Comparison of ENCODE assay signal across 24 mouse cellular contexts in genomic region chr10:100055082-100055481, GRCm38 (mm10). TPM values are rescaled to one million over a fixed set of nuclear protein-coding genes. Genes with fewer than 3 reads are reported as not detected.
DNase-seq lines count a peak whose midpoint lies in the region; ATAC-seq and TF ChIP-seq lines count a peak whose summit lies in the region.
"Had no signal": no experiment of that assay in that cellular context is flagged by ENCODE, and none has a peak within 500 bp of the region (broad histone marks: within the 10 kb centered on the region; RNA-seq: fewer than 3 reads in every experiment).

No protein-coding gene starts in this region.

- ATAC-seq in frontal cortex, adult (ENCODE audit: low TSS enrichment), result peak; percentile 72
- ATAC-seq: forebrain, embryonic 14.5 days; forebrain, embryonic 16.5 days had no signal

- H3K4me1 ChIP-seq in embryonic fibroblast, embryonic 13.5 days (ENCODE audit: control insufficient read depth, insufficient read depth, low read length), result peaks cover 2% of the 10 kb centered on the region; the same call in 1 of the 2 replicates
- peaks cover 10% of the 10 kb centered on the region for H3K4me1 ChIP-seq in heart, adult 2 months (ENCODE audit: control insufficient read depth, insufficient read depth, low read length)
- H3K4me1 ChIP-seq: embryonic facial prominence, embryonic 12.5 days; forebrain, embryonic 12.5 days had no signal

- intact Hi-C loops in left cerebral cortex, adult 2 months (cut with DNase I), result loop anchor here (2.0 kb wide), 1 partner anchor 36 kb away; no protein-coding TSS in a partner anchor
- intact Hi-C loops in gastrocnemius, postnatal 36 days (cut with DNase I), result no loop called here
- intact Hi-C loops in heart, adult 2 months (cut with DNase I), result no loop called here

- no peak for TF ChIP-seq EP300 in heart, adult 2 months (IDR thresholded peaks at IDR 0.05; ENCODE audit: insufficient read depth, low read depth, low read length)

- H3K9ac ChIP-seq in heart, adult 2 months (ENCODE audit: low read depth, low read length), result no peak overlapping the region
- H3K9ac ChIP-seq: embryonic facial prominence, embryonic 12.5 days; forebrain, embryonic 12.5 days had no signal

- no peak for TF ChIP-seq POLR2A in embryonic fibroblast, embryonic 13.5 days (IDR thresholded peaks at IDR 0.05; ENCODE audit: low read depth, low read length)
- no peak for TF ChIP-seq POLR2A in heart, adult 2 months (IDR thresholded peaks at IDR 0.05; ENCODE audit: insufficient read depth, low read depth, low read length)

- peaks cover 60% of the 10 kb centered on the region for H3K36me3 ChIP-seq in heart, adult 2 months (ENCODE audit: control insufficient read depth, insufficient read depth, low read length)
- H3K36me3 ChIP-seq: embryonic facial prominence, embryonic 12.5 days; forebrain, embryonic 10.5 days; forebrain, embryonic 12.5 days had no signal

- H3K4me3 ChIP-seq in left cerebral cortex, adult 2 months, result no peak overlapping the region
- H3K4me3 ChIP-seq in embryonic fibroblast, embryonic 13.5 days (ENCODE audit: insufficient read depth, low read length), result no peak overlapping the region
- no peak overlapping the region for H3K4me3 ChIP-seq in heart, adult 2 months
- H3K4me3 ChIP-seq: embryonic facial prominence, embryonic 10.5 days; embryonic facial prominence, embryonic 12.5 days; erythroblast, embryonic 14.5 days; forebrain, embryonic 10.5 days; forebrain, embryonic 12.5 days had no signal

- no peak for DNase-seq in frontal cortex, postnatal 25 days (ENCODE audit: low spot score in 2 of 2)
- no peak for DNase-seq in left cerebral cortex, adult 2 months (ENCODE audit: extremely low spot score in 1 of 2, low spot score in 2 of 2)
- DNase-seq in left cerebral cortex, adult 9 months (ENCODE audit: low spot score in 2 of 2), result no peak
- peak; percentile 65 for DNase-seq in 3T3-L1 (ENCODE audit: low read depth, low spot score)
- DNase-seq in gastrocnemius, postnatal 36 days, result no peak
- no peak for DNase-seq in heart, adult 2 months
- DNase-seq: adrenal gland, adult 2 months; adrenal gland, postnatal 10 days; adrenal gland, postnatal 25 days; cerebellum, adult 11-12 months; cerebellum, adult 2 months; cerebellum, adult 9-10 months; cerebellum, postnatal 10 days; cerebellum, postnatal 25 days had no signal

- H3K27me3 ChIP-seq in heart, adult 2 months (ENCODE audit: control insufficient read depth, insufficient read depth, low read length), result no peaks in the 10 kb centered on the region
- H3K27me3 ChIP-seq: embryonic facial prominence, embryonic 12.5 days; forebrain, embryonic 12.5 days had no signal

- peaks cover 2% of the 10 kb centered on the region; the same call in 1 of the 2 replicates for H3K79me2 ChIP-seq in heart, adult 2 months (replicated peaks; ENCODE audit: control insufficient read depth, insufficient read depth, low read length)

- no peak for TF ChIP-seq CTCF in left cerebral cortex, adult 2 months (IDR thresholded peaks at IDR 0.05)
- no peak for TF ChIP-seq CTCF in embryonic fibroblast, embryonic 13.5 days (IDR thresholded peaks at IDR 0.05; ENCODE audit: borderline replicate concordance, insufficient read depth, low read length)
- no peak for TF ChIP-seq CTCF in heart, adult 2 months (IDR thresholded peaks at IDR 0.05)

- 91% methylated on average over 2 of the region's 2 CpGs for WGBS in heart, adult 2 months

- H3K27ac ChIP-seq in left cerebral cortex, adult 2 months, result peak overlapping the region; percentile 75
- H3K27ac ChIP-seq in embryonic fibroblast, embryonic 13.5 days (ENCODE audit: insufficient read depth, low read length), result peak overlapping the region; percentile 25; the same call in 1 of the 2 replicates
- no peak overlapping the region for H3K27ac ChIP-seq in heart, adult 2 months
- H3K27ac ChIP-seq: embryonic facial prominence, embryonic 10.5 days; embryonic facial prominence, embryonic 12.5 days; forebrain, embryonic 10.5 days; forebrain, embryonic 12.5 days had no signal

RNA-seq across cellular contexts. Expression of gene Kitl, which starts 39.7 kb away (rescaled TPM):
- total RNA-seq in left cerebral cortex, adult 2 months (2021), result 10 to 100 TPM; 54.4 to 58.1 TPM
- 10.2 and 12.2 TPM in 2 replicates for polyA plus RNA-seq in embryonic fibroblast, embryonic 13.5 days (2011; ENCODE audit: insufficient read length, low read depth, missing spikeins)
- 10 to 100 TPM; 21.1 to 23.7 TPM for total RNA-seq in gastrocnemius, postnatal 36 days (2021)
- 10 to 100 TPM; 60.0 to 62.5 TPM for total RNA-seq in heart, adult 2 months (2021)
- 21.6 and 53.9 TPM in 2 replicates for polyA plus RNA-seq in heart, adult 2 months (2012; rRNA removed)
- total RNA-seq: MEL had no signal
- polyA plus RNA-seq: erythroblast, embryonic 14.5 days had no signal
